Mouse (Mus musculus): ENCODE measurements around the gene Rasa3. TPM values are rescaled to one million over a fixed set of nuclear protein-coding genes. Genes with fewer than 3 reads are reported as not detected.
A peak's percentile ranks its signal among the peaks of the same experiment; 100 is the strongest.

Rasa3 gene
- total RNA-seq, 2 experiments from 2014 or later, result 24.1 to 51.3 TPM

GRCm38 (mm10) chr8:13650541-13651191 is 26.7 kb downstream of the Rasa3 start:
- no peak for ATAC-seq (replicated peaks; ENCODE audit: poor library complexity)

DNA sequence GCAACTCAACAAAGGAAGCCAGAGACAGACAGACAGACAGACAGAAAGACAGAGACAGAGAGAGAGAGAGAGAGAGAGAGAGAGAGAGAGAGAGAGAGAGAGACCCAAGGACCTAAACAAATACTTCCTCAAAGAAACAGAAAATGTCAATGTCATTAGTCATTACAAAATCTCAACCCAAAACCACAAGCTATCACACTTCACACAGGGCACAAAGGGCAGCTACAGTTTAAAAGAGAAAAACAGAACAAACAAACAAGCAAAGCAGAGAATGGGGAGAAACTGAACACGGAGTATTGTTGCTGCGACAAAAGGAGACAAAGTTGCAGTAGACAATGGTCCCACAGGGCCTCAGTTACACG is 28.3 kb downstream of the Rasa3 start:
- ATAC-seq (replicated peaks; ENCODE audit: poor library complexity), result peak; percentile 70

- ATAC-seq (replicated peaks; ENCODE audit: poor library complexity), result peak; percentile 21
Observed at GRCm38 (mm10) chr8:13648377-13649153, 28.8 kb downstream of the Rasa3 start.

- ATAC-seq (replicated peaks; ENCODE audit: poor library complexity), result no peak
Observed at GRCm38 (mm10) chr8:13647591-13647990, 29.8 kb downstream of the Rasa3 start.

DNA sequence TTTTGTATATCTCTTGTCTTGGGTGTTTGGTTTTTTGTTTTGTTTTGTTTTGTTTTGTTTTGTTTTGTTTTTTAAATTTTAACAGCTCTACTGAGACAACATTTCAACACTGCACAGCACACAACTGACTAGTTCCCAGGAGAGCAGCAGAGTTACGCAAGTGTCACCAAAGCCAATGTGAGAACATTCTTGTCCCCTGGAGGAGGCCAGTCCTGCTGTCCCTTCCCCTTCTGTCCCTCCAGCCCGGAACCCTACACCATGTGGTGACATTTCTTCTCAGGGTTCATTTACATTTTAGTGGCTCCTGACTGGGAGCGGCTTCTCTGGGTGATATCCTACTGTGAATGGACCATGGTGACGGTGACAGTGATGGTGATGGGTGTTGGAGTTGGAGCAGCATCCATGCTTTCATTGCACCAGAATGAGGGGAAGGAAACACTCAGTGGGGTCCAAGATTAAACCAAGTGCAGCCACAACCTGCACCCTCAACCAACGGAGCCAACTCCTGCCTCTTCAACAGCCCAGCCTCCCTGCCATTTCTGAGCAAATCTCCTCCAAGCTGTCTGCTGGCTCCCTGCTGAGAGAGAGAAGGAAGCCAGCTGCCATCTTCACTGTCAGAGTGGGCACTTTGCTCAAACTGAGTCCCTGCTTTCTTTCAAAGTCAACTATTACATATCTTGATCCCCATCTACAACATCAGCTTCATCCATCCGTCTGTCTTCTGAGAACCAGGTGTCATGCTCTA is 32.3 kb downstream of the Rasa3 start:
- ATAC-seq (replicated peaks; ENCODE audit: poor library complexity), result peak; percentile 58

GRCm38 (mm10) chr8:13644155-13644554 is 33.2 kb downstream of the Rasa3 start:
- peak; percentile 17 for ATAC-seq (replicated peaks; ENCODE audit: poor library complexity)

DNA sequence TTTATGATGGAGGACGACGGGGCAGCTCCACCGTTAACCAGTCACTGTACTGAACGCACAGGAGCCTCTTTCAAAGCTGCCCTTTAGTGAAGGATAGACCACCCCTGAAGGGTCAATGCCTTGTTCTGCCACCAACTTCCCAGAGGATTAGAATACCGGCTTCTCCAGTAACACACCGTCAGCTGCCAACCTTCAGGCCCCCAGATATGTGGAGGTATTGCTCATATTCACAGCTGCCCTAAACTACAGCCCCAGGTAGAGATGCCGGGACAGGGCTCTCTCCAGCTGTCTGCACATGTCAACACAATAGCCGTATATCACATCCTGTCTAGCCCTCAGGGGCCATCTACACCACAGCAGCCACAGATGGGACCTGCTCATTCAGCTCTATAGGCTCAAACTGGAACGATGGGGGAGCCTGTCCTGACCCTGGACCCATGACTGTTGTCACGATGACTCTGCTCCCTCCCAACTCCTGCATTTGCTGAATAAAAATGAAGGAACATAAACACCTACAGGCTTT is 34.7 kb downstream of the Rasa3 start:
- no peak for ATAC-seq (replicated peaks; ENCODE audit: poor library complexity)

GRCm38 (mm10) chr8:13641206-13641605 is 36.2 kb downstream of the Rasa3 start:
- ATAC-seq (replicated peaks; ENCODE audit: poor library complexity), result no peak

- ATAC-seq (replicated peaks; ENCODE audit: poor library complexity), result no peak
Observed at GRCm38 (mm10) chr8:13640452-13640883, 36.9 kb downstream of the Rasa3 start.

DNA sequence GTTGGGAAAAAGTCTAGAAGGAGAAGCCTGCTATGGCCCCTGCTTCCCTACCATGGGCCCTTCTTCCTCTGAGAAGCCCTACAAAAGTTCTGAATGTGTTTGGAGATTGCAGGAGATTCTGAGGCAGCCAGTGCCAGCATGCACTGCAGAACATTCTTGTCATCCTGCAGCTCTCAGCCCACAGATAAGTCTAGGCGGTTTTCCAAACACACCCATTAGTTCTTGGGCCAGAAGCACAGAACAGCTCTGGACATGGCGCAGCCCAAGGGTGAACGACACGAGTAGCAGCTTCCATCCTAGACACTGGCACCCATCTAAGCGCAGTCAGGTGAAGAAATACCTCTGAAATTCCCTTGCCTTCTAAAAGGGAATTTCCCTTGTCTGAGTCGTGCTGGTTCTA is 44.3 kb downstream of the Rasa3 start:
- no peak for ATAC-seq (replicated peaks; ENCODE audit: poor library complexity)

DNA sequence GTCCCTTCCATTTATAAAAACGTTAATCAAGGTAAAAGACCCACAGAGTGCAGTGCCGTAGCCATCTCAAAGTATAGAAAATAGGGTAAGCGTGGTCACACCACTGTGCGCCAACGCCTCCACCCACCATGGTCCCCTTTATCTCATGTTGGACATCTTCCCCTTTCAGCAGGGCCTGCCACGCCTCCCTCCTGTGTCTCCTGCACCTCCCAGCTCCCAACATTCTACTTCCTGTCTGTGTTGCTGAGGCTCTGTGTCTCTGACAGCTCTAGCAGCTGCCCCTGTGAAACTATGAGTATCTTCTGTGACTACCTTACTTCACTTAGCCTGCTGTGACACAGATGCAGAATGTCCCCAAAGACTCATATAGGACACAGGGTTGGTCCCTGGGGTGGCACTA is 45.1 kb downstream of the Rasa3 start:
- peak; percentile 85 for ATAC-seq (replicated peaks; ENCODE audit: poor library complexity)

DNA sequence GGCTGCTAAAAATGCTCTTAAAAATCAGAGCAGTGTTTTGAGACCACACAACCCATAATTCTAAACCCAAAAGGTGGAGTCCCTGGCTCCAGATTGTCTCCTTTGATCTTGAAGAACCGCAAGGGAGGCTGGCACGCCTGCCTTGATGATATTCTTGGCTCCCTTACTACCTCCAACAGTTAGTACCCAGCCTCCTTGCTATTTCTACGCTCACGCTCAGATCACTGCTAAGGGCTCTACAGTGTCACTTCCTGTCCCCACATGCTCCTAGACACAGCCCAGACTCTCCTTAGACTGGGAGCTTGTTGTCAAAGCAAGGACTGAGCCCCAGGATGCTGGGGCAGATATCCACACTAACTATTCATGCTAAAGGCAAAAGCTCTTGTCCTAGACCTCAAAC is 46.6 kb downstream of the Rasa3 start:
- ATAC-seq (replicated peaks; ENCODE audit: poor library complexity), result no peak

- no peak for ATAC-seq (replicated peaks; ENCODE audit: poor library complexity)
Observed at GRCm38 (mm10) chr8:13630171-13630570, 47.2 kb downstream of the Rasa3 start.

DNA sequence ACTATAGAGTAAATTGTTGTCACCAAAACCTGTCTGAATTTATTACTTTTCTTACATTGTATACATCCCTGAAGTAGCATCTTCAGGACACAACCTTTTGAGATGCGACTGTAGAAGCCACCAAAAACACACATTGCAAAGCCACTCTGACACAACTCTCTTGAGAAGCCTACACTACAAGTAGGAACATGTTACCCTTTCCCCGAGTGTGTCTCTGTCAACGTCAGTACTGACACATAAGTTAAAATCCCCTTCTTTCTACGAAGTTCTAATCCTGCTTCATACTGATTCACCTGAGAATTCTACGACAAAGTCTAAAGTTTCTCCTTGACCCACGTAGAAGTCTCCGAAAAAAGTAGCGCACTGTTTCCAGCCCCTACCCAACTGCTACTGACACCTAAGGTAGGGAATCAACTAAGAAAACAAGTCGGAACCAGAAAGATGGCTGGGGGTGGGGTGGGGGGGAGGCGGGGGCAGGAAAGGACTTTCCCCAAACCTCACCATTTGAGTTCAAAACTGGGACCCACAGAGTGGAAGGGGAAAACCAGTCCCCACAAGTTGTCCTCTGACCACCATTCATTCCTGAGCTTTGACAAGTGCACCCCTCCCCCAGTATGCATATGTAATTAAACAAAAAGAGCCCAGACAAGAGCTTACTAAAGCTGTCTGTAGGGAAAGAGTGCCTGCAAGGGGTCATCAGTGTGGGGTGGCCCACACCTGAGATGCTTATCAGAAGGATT is 47.9 kb downstream of the Rasa3 start:
- no peak for ATAC-seq (replicated peaks; ENCODE audit: poor library complexity)

DNA sequence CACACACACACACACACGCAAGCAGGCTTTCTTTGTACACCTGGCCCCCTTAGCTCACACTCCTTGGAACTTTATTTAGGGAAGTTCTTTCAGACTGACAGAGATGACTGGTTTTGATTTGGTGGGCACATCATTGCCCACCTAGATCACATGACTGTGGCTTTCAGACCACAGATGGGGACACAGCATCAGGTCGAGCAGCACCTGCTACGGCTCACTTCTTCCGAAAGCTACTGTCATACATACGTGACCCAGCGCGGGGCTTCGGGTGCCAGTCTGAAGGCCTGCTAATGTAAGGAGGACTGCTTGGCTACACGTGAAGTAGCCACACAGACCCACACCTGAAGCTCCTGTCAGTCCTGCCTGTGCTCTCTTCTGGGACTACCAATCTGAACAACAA is 49.3 kb downstream of the Rasa3 start:
- no peak for ATAC-seq (replicated peaks; ENCODE audit: poor library complexity)

DNA sequence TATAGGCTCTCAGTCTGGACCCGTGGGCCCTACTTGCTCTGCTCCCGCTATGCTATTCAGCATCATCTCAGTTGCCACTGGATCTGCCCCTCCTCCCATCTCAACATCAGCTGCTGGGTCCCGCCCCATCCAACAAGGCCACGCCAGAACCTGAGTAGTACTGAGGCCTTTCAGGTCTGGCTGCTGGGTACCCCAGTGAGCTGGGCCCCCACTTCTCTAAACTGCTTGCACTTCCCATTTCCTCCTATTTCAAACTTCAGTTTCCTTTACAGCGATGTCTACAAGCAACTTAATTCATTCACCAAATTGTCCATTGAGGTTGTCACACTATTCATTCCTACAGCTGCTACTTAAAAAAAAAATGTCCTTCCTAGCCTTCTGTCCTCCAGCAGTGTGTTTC is 49.8 kb downstream of the Rasa3 start:
- peak; percentile 17 for ATAC-seq (replicated peaks; ENCODE audit: poor library complexity)

- ATAC-seq (replicated peaks; ENCODE audit: poor library complexity), result no peak
Observed at GRCm38 (mm10) chr8:13626114-13626513, 51.3 kb downstream of the Rasa3 start.

- ATAC-seq (replicated peaks; ENCODE audit: poor library complexity), result no peak
Observed at GRCm38 (mm10) chr8:13625281-13625970, 52.0 kb downstream of the Rasa3 start.

DNA sequence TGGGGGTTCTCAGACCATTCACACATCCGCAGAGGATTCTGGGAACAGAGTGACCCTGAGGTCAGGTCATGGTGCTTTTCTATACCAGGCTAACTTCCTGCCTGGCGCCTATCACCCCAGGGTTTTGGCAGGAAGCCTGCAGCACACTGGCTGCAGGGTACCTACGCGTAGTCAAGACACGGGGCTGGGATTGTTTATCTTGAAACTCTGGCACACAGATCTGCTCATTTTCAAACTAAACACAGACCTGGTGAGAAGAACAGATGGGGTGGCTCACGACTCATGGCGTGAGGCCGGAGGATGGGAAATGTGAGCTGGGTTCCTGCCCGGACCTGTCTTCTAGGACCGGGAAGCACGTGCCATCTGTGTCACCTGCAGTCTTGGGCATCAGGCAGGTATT is 52.5 kb downstream of the Rasa3 start:
- ATAC-seq (replicated peaks; ENCODE audit: poor library complexity), result peak; percentile 63

DNA sequence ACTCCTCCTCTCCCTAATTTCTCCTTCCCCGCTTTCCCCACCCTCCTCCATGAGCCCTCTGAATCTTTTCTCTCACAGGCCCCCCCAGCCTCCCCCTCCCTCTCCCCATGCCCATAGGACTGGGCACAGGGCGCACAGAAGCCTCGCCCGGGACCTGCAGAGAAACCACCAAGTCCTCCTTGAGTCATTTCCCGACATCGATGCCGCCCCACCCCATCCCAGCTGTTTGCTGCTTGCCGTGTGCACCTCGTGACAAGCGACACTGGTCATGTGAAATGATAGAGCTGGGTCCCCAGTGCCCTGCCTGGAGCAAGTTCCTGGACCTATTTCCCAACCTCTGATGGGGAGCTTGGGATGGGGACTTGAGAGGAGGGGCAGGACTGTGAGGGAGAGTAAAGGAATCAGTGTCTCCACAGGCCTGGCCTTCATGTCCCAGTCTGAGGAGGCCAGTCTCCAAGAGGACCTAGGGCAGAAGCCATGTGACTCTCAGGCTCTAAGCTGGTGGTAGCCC is 53.4 kb downstream of the Rasa3 start:
- ATAC-seq (replicated peaks; ENCODE audit: poor library complexity), result peak; percentile 75

Data from megakaryocyte progenitor cell, adult 5-6 weeks (primary cell).